Mouse (Mus musculus) mouse trophoblast stem cell (cell line): ENCODE data around the gene Nphp3.

Source experiments
- in situ Hi-C, 2 experiments: fragments of 300-500 bp; cut with MseI, MboI; formaldehyde crosslinking; loops; 2 replicates in 1 of 2; 3 replicates in 1 of 2; pipeline ENCODE4 v1.15.1; 2025

Nphp3 gene

DNA sequence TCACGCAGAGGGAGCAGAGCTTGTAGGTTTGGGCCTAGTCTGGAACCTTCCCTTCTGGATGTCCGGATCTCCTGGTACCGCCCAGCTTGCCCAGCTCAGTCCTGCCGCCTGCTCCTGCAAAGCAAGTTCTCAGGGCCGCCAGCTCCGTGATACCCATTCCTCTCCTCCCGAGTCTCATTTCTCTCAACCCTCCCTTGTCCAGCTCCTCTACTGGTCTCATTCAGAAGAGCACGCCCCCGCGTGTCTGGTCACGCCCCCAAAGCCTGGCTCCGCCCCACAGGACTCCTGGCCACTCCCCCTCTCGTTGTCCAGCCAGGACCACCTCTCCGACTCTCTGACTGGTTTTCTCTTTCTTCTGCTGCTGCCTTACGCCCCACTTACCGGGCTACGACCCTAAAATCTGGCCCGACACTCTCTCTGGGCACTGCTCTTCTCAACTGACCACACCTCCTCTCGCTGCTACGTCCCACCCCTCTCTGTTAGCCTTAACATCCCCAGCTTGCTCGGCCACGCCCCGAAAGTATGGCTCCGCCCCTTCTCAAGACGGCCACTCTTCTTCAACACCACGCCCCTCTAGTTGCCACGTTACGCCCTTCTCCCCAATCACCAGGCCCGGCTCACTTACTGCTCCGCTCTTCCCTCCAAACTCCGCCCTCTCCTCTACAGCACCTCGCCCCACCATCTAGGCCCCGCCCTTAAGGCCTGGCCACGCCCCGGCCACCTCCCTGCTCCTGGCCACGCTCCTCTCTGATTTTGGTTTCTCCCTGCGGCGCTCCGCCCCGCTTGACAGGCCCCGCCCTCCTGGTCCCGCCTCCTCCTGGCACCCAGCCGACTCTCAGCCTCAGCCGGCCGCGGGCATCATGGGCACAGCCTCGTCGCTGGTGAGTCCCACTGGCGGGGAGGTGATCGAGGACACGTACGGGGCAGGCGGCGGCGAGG, at the start of gene Nphp3:
Gene Nphp3 (plus strand): TSS at position 624 of the 939 bp plus-strand sequence.
- in situ Hi-C loops = no loop called here

DNA sequence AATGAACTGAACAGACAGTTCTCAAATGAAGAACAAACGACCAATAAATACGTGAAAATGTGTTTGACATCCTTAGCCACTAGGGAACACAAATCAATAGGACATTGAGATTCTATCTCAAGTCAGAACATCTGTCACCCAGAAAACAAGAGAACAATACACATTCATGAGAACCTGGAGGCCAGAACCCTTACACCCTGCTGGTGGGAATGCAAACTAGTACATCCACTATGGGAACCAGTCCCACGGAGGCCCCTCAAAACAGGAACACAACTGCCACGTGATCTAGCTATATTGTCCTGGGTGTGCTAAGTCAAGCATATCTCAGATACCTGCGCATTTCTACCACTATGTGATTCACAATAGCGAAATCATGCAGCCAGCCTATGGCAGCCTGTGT, 43.6 kb upstream of the Nphp3 start:
- in situ Hi-C loops = no loop called here

DNA sequence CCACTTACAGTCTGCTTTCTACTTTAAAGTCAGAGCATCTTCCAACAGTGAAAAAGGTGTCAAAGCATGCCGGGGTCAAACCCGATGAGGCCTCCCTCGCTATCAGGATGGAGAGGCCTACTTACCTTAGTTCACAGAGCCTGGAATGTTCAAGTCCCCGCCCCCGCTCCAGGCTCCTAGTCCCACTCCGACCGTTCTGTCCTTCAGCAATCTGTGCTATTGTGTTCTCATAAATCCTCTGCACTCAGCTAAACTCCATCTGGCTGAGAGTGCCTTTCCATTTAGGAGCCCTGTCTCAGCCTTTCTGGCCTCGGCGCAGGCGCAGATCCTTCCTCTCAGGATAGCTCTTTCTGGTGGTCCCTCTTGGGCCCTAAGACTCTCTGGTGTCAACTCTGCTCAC, 42.4 kb upstream of the Nphp3 start:
- in situ Hi-C loops = no loop called here

DNA sequence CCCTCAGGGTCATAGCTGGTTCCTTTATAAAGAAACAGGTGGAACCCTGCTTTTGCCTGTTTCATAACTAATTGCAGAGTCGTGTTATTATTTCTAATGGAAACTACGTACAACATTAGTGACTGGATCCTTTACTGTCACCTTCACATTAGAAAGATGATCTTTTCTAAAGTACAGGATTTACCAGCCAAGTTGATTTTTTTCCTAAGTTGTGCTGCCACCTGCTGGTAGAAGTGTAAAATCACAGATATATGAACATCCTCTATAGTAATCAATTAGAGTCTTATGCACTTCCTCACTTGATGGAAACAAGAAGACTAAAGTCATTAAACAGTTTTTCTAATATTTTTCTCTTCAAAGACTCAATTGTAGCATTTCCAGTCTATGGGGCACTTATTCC, 5.8 kb upstream of the Nphp3 start:
- in situ Hi-C loops = loop anchor here (5.0 to 10.0 kb wide), 5 partner anchors 232 to 504 kb away; partner anchors contain the start of gene Tmem108 (in 1 of the 2)

DNA sequence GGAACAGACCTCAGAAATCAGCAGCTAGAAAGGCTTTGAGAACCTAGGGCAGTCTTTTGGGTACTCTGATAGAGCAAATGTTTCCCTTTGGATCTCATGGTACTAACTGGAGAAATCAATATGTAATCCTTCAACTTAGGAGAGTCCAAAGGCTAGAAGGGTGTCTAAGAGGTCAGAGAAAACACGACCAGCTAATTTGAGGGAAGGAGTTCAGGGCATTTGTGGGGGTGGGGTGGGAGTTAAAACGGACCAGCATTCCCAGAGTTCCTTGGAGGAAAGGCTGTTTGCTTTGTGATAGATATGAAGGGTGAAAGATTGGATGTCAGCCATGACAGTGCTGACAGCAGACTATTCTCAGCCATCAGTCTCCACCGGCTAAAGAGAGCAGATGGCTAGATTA, 1.7 kb upstream of the Nphp3 start:
- in situ Hi-C loops = no loop called here

DNA sequence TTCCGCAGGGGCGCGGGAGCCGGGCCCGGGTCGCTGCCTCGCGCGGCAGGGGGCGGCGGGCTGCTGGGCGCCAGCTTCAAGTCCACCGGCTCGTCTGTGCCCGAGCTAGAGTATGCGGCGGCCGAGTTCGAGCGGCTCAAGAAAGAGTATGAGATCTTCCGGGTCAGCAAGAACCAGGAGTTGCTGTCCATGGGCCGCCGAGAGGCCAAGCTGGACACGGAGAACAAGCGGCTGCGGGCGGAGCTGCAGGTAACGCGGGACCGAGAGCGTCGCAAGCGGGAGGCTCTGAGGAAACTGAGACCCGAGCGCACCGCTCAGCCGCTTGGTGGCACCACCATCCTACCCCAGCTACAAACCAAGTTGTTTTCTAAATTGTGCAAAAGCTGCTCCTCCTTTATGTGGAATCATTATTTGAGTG, 578 bp downstream of the Nphp3 start:
- in situ Hi-C loops = no loop called here

DNA sequence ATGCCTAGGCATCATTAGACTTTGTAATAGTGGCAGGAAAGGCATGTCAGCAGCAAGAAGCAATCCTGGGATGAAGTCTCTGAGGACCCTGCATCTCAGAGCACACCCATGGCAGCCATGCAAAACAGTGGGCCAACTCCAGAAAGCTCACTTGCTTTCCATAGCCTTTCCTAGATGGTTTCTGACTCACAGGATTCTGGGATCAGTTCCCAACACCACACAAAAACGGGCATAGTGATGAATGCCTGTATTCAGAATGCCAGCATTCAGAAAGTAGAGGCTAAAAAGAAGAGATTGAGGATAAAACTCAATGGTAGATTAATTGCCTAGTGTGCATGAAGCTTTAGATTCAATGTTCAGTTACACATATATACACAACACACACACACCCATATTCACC, 12.2 kb downstream of the Nphp3 start:
- in situ Hi-C loops = no loop called here

DNA sequence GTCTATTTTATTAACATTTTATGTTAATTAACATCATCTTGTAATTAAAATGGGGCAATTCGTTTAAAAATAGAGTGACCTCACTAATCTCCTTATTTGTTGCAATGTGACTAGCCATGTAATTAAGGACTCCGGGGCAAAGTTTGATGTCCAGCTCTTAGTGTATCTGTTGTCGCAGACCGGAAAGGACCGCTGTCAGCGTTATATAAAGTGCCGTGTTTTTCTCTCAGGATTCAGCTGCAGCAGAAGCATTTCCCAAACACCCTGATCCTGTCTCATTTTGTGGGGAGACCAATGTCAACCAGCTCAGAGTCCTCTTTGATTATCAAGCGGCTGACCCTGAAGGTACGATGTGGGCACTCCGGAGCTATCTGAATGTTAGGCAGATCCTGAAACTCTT, 18.7 kb downstream of the Nphp3 start:
- in situ Hi-C loops = no loop called here

DNA sequence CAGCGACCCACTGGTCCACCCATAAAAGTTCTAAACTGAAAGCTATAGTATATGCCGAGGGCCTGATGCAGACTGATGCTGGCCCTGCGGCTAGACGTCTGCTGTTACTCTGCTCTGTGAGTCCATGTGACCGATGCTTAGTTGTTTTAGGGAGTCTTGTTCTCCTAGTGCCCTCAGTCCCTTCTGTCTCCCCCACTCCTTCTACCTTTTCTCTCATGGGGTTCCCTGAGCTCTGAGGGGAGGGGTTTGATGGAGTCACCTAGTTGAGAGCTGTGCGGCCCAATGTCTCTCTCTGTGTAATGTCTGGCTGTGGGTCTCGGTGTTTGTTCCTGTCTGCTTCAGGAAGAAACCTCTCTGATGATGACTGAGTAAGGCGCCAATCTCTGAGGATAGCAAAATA, 24.8 kb downstream of the Nphp3 start:
- in situ Hi-C loops = no loop called here

DNA sequence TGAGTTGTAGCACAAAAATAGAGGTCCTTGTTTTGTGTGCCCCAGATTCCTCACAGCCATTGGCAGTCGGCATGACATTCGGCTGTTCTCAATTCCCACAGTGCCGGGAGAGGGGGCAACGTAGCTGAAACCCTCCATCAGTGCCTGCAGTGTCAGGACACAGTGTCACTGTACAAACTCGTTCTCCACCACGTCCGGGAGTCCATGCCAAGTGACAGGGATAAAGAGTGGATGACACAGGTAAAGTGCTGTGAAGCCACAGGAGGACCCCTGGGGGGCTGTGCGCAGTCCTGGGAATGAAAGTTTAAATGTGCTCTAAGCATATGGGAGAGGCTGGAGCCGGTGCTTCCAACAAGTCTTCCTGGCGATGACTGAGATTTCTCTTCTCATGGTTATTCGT, 27.5 kb downstream of the Nphp3 start:
- in situ Hi-C loops = no loop called here

DNA sequence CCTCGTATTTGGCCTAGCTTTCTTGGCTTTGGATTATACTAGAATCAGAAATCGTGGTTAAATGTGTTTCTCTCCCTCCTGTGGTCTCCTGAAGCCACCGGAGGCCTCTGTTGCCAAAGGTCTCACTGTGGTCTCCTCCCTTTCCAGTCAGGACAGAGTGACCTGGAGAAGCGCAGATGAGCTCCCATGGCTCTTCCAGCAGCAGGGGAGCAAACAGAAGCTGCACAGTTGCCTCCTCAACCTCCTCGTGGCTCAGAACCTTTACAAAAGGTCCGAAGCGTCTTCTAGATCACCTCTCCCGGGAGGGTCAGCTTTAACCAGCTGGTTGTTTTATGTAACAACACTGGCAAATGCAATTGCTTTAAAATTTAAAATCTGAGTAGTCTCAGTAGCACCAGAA, 31.9 kb downstream of the Nphp3 start:
- in situ Hi-C loops = no loop called here

DNA sequence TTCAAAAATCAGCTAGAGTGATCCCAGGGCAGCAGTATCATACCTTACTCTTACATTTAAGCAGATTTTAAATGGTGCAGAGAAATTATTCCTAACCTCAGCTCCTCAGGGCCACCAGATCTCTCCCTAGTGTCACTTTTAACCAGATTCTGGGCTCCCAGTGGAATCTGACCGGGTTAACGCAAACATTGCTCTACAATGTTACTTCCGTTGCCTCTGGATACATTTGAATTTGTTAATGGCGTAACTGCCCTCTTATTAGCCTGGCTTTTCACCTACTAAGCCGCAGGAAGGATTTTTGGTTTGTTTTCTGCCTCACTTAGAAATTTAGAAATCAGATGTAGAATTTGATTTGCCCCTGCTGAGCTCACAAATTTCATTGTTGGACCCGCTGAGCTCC, 32.4 kb downstream of the Nphp3 start:
- in situ Hi-C loops = no loop called here

DNA sequence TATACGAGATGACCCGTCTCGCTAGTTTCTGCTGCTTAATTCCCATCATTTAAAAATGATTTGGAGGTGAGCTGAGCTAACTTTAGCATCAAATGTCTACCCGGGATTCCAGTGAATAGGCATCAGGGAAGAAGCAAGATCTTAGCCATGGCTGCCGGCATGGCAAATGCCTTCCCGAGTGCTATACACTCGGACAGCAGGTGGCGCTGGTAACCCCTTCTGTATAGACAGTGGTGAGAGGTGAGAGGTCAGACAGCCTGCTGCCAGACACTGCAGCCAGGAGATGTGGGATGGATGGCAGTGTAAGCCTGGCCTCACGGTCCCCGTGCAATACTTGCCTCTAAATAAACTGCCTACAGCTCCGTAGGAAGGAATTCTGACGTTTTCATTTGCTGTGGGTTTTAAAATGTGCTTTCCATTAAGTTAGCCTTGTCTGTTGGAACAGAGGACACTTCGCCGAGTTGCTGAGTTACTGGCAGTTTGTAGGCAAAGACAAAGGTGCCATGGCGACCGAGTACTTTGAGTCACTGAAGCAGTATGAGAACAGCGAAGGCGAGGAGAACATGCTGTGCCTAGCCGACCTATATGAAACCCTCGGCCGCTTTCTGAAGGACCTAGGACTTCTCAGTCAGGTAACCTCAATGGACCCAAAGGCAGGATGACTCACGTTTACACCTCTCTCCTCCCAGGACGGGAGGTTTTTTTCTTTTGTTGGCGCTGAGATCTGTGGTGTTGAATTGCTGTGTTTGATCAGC, 33.1 kb downstream of the Nphp3 start:
- in situ Hi-C loops = no loop called here

DNA sequence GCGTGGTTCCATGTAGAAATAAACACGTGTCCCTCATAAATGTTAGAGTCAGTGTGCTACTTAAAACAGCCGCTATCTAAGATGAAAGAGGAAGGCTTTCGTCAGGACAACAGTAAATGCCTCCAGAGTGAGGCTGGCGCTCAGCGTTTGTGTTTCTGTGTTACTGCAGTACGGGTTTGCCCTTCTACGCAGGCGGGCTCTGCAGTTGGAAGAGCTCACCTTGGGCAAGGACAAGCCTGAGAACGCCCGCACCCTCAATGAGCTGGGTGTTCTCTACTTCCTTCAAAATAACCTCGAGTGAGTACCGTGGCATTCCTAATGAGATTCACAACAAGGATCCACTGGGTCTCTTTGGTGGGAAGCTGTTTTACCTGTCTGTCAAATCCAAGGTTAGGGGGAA, 35.9 kb downstream of the Nphp3 start:
- in situ Hi-C loops = no loop called here

DNA sequence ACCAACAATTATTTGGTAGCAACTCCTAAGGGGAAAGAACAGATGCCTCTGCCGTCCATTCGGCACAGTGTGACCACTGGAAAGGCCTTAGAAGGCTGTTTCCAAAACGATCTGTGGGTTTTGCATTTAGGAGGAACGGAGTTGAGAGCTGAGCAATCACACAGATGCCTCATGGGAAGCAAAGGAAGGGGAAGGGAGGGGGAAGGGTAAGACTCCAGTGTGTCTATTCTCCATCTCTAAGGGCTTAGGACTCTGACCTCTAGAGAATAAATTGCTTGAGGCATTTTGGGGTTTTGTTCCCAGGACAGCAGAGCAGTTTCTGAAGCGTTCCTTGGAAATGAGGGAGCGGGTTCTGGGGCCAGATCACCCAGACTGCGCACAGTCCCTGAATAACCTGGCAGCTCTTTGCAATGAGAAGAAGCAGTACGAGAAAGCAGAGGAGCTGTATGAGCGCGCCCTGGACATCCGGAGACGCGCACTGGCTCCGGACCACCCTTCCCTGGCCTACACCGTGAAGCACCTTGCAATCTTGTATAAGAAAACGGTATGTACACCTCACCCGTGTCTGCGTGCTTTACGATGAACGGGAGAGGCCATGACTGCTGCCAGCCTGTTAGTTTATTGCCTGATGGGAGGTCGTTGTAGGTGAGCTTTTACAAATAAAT, 36.8 kb downstream of the Nphp3 start:
- in situ Hi-C loops = no loop called here

DNA sequence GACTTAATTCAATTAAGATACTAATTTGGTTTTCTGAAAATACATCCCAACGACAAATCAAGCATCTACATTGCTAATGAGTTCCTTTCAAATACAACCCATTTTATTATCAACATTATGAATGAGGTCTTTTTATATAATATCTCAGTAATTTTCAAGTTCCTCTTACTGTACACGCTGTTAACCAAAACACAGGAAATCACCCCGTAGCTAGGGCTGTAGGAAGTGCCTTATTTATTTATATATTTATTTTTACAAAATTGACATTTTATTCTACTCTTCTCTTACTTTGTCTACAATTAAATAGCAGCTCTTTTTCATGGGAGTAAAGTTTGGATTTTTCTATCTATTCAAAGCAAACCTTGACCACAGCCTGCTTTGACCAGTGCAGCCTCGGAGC, 37.4 kb downstream of the Nphp3 start:
- in situ Hi-C loops = no loop called here

DNA sequence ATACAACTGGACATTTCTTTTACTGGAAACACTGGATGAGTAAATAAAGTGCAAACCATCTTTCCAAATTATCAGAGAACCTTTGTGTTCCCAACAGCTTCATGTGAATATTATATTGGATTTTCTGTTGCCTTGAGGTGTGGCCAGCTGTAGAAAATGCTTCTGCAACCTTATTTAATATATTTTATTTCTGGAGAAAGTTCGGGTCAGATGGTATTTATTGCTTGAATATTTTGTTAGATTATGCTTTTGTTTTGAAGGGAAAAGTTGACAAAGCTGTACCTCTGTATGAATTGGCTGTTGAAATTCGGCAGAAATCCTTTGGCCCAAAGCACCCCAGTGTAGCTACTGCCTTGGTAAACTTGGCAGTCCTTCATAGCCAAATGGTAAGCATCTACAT, 38.0 kb downstream of the Nphp3 start, which contains the start of gene Gm28305:
Gene Gm28305 (plus strand): TSS at position 301 of the 400 bp plus-strand sequence.
- in situ Hi-C loops = no loop called here

DNA sequence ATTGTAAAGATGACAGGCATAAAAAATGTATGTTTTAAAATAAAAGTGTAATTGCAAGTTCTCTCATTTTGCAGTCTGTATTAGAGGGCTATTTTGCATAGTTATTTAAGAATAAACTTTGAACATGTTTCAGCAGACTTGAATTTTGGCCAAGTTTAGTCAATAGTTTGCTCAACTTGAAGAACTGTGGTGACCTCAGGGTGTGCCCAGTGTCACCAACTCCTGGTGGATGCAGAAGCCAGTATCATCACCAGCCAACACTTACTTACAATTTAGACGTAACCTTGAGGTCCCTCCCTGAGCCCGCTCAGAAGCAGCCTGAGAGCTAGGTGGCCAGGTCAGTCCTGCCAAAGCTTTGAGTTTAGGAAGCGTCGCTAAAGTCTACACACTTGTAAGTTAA, 41.3 kb downstream of the Nphp3 start:
- in situ Hi-C loops = no loop called here

DNA sequence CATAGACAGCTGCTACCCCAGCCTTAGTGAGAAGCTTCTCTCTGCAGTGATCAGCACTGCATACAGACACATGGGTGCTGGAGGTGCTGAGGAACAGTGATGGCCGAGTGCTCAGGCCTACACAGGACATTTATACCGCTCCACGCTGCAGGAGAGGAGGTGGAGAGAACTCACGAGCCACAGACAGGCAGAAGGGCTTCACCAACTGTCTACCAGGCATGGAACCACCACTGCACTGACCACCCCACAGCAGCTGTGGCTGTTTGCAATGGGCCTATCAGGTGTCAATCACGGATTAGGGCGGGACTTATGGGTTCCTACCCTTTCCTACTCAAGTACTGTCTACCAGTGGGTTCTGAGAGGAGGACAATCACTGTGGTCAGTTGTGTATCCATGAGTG, 48.7 kb downstream of the Nphp3 start:
- in situ Hi-C loops = no loop called here

DNA sequence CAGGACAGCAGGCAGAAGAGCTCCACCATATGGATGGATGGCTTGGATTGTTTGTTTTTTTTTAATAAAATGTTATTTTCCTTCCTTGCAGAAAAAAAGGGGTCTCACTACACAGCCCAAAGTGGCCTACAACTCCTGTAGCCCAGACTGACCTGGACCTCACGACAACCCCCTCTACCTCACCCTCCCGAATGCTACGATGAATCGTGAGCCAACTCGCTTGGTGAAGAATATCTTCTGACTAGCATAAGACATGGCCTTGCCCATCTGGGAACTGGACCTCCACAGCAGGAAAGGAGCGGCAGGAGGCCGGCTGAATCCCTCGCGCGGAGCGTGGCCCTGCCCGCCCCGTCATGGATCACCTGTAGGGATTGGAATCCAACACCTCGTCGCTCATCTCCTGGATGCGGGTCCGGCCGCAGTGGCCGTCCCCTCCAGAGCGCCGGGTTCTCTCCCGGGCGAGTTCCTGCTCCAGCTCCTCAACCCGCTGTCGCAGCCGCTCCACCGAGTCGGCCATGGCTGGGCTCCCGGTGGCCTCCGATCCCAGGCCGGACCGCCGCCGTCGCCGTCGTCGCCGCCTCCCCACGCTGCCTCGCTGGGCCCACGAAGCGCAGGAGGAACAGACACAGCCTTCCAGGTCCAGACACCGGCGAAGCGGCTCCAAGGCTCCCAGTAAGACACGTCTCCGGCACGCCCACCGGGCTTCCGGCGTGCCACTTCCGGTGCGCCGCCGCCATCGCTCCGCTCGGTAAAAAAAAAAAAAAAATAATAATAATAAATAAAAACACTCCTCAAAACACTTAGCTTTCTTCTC, 60.3 kb downstream of the Nphp3 start, which contains the start of gene Uba5:
Gene Uba5 (minus strand): TSS at position 705 of the 814 bp plus-strand sequence.
- in situ Hi-C loops = no loop called here

DNA sequence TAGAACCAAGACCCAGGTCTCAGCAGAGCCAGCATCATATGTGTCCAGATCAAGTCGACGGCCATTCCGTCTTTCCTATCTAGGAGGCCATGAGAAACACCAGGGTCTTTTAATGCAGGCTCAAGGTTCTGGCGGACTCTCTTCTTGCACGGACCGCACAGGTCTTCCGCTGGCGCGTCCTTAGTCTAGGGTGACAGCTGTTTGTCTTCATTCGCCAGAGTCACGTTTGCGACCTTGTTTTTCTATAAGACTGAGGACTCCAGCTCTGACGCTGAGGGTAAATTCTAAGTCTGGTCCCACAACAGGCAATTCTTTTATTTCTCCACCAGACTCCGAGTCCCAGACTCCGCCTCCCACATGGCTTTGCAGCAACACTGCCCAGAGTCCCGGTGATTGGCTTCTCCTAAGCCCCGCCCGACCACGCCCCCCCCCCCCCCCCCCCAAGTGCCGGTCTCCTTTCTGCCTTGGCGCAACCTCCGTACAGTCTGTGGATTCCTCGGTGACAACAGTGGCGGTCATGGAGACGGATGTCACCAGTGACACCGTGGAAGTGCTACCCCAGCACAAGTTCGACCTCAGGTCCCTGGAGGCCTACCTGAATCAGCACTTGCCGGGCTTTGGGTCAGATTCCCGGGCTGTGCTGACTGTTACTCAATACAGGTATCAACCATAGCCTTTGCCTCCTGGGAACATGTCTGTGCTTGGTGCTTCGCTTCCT, 61.1 kb downstream of the Nphp3 start, which contains the start of gene Acad11:
Gene Acad11 (plus strand): TSS at position 134 of the 718 bp plus-strand sequence.
- in situ Hi-C loops = no loop called here
